Mouse (Mus musculus) monocyte, adult 5-6 weeks (primary cell): ENCODE measurements at regions not wholly inside any gene's neighbourhood (a gene's known extent, or its start where the extent isn't known, plus 50 kb on each side); places are given as distances from the start of the nearest gene placed in this dataset.

Experiments
- ATAC-seq: fragments of 153-309, 156-312 bp; replicated peaks from 2 replicates; pipeline ENCODE4 v1.8.0; 2017; ENCODE audit warnings: mild to moderate bottlenecking; ENCODE audit not compliant: low TSS enrichment, insufficient number of reproducible peaks, severe bottlenecking, poor library complexity, low FRiP score

- ATAC-seq = no peak
Observed at GRCm38 (mm10) chr2:124927882-124928758, 139.8 kb upstream of the Slc24a5 start.

GRCm38 (mm10) chr2:124928759-124929113 is 139.2 kb upstream of the Slc24a5 start:
- no peak for ATAC-seq

- ATAC-seq = no peak
Observed at GRCm38 (mm10) chr2:124930719-124931118, 137.2 kb upstream of the Slc24a5 start.

- ATAC-seq = no peak
Observed at GRCm38 (mm10) chr2:124932566-124932965, 135.4 kb upstream of the Slc24a5 start.

- ATAC-seq = no peak
Observed at GRCm38 (mm10) chr2:124933876-124934275, 134.0 kb upstream of the Slc24a5 start.

- no peak for ATAC-seq
Observed at GRCm38 (mm10) chr2:124948263-124948781, 119.6 kb upstream of the Slc24a5 start.

- no peak for ATAC-seq
Observed at GRCm38 (mm10) chr2:124948812-124949211, 119.1 kb upstream of the Slc24a5 start.

- no peak for ATAC-seq
Observed at GRCm38 (mm10) chr2:124952212-124952611, 115.7 kb upstream of the Slc24a5 start.

GRCm38 (mm10) chr2:124953015-124953414 is 114.9 kb upstream of the Slc24a5 start:
- ATAC-seq = no peak

GRCm38 (mm10) chr2:124955843-124956242 is 112.1 kb upstream of the Slc24a5 start:
- ATAC-seq = no peak

GRCm38 (mm10) chr2:124959431-124959830 is 108.5 kb upstream of the Slc24a5 start:
- ATAC-seq = no peak

GRCm38 (mm10) chr2:124971826-124972749 is 95.8 kb upstream of the Slc24a5 start:
- no peak for ATAC-seq

GRCm38 (mm10) chr2:124975106-124975505 is 92.8 kb upstream of the Slc24a5 start:
- ATAC-seq = no peak

GRCm38 (mm10) chr2:124990976-124991375 is 76.9 kb upstream of the Slc24a5 start:
- ATAC-seq = no peak

- ATAC-seq = no peak
Observed at GRCm38 (mm10) chr2:125015007-125015406, 52.9 kb upstream of the Slc24a5 start.

- ATAC-seq = no peak
Observed at GRCm38 (mm10) chr2:125016946-125017345, 51.0 kb upstream of the Slc24a5 start.
